Mouse (Mus musculus): ENCODE measurements at regions not wholly inside any gene's neighbourhood (a gene's known extent, or its start where the extent isn't known, plus 50 kb on each side); places are given as distances from the start of the nearest gene placed in this dataset.

DNA sequence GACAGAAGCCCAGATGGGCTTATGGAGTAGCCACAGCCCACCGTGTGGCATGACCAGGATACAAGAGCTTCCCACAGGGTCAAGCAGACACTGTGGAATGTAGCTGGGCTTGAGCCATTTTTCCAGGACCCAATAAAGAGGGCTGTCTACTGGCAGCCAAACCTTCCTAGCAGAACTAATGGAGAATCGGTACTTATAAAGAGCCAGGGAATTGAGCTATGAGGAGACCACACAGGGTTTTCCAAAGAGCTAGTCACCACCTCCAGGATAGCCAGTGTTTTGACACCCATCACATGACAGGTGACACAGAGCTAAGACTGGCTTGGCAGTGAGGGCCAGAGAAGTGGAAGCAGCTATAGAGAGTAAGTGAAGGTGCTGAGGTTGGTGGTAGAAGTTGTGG, 149.9 kb downstream of the Map2k4 start:
- DNase-seq, result no peak

DNA sequence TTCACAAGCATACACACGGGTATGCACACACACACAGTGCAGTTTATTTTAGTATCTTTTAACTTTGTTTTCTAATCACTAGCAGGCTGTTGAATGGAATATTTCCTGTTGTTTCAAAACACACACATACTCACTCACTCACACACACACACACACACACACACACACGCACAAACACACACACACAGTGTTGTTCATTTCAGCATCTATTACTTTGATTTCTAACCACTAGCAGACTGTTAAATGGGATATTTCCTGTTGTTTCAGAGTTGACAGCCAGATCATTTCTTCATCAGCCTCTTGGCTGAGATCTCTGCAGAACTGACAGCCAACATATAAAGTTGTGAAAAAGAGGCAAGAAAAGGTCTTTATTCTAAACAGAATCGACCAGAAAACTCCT, 150.9 kb downstream of the Map2k4 start:
- DNase-seq, result peak in 1 of 2 experiments; percentile 4

- no peak for DNase-seq
Observed at GRCm38 (mm10) chr11:65635307-65635706, 152.8 kb downstream of the Map2k4 start.

DNA sequence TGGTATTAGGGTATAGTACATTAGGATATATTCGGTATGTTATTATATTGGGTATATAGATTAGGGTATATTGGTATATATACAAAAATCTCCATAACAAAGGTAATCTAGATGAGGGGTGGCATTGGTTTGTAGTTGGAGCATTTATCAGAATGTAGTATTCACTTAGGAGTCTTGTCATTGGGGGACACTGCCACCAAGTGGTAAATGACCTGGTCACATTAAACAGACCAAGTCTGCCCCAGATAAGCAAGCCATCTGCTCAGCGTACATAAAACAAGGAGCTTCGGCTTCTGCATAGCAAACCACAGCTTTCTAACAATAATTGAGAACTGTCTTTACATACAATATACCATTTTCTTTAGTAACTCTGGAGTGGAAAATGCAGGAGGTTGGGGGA, 156.9 kb downstream of the Map2k4 start:
- peak; percentile 9 to 69 for DNase-seq

GRCm38 (mm10) chr11:65630436-65630835, 157.7 kb downstream of the Map2k4 start:
- DNase-seq, result no peak

DNA sequence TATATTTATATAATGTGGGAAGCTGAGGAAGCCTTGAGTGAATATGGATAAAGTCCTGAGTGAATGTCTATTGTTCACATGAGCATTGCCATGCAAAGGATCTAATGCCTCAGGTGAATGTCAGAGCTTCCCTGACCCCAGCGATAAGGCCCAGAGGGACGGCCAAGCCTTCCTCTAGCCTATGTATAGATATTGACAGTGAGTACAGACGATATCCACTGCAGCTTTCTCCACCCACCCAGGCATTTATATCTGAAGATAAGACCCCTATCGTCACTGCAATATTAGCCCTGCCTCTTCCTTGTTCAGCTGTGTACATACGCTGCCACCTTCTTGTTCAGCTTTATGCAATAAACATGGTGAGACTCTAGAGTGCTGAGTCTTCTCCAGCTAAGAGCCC, 158.8 kb downstream of the Map2k4 start:
- no peak for DNase-seq

- no peak for DNase-seq
Observed at GRCm38 (mm10) chr11:65618976-65619375, 169.1 kb downstream of the Map2k4 start.

DNA sequence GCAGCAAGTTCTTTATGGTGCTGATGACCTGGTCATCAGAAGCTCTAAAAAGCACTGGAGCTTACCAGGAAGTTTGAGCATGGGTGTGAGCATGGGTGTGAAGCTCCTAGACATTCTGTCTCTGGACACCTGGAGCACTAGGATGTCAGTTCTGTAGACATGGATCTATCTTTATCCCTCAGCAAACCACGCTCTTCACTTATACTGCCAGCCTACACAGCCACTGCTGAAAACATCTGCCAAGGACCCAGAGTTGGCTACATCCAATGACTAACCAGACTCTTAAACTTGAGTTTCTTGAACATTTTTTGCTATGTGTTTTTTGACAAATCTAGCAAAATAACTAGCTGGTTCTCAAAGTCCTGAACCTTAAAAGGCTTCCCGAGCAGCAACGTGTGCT, 177.6 kb downstream of the Map2k4 start:
- no peak for DNase-seq

GRCm38 (mm10) chr11:65609056-65609455, 179.0 kb downstream of the Map2k4 start:
- no peak for DNase-seq

- no peak for DNase-seq
Observed at GRCm38 (mm10) chr11:65597298-65598076, 190.6 kb downstream of the Map2k4 start.

GRCm38 (mm10) chr11:65588491-65588890, 199.6 kb downstream of the Map2k4 start:
- no peak for DNase-seq

GRCm38 (mm10) chr11:65567831-65568230, 220.3 kb downstream of the Map2k4 start:
- DNase-seq, result no peak

DNA sequence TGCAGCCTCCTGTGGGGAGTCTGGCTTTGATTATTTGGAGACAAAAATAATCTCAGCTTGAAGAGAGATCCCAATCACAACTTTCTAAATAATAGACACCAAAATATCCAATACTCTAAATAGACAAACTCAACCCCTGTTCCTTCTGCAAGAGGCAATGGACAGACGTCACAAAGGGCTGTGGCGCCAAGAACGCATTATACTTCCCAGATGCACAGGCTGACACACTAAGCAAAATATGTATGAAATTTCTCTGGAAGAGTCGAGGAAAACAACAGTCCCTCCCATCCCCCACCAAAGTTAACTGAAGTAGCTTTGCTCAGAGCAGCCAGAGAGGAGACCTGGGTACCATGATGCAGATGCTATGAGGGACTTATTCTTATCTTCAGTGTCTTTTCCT, 229.9 kb downstream of the Map2k4 start:
- DNase-seq, result no peak

DNA sequence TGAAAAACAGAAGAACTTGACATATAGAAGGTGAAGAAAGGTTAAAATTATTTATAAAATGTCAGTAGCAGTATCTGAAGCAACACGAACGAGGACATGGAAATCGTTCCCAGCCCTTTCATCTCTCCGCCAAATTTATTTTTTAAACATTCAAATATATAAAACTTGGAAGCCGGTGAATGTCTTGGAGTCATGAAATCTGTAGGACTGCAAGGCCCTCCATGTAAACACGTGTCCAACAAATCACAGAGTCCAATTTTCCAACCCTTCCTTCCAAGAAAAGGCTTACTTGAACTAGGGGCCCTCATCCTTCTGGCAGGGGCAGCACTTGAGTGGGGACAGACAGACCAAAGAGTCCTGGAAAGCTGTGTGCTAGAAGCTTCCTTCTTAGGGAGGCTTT, 237.0 kb downstream of the Map2k4 start:
- DNase-seq, result no peak

- peak; percentile 12 to 18 for DNase-seq
Observed at GRCm38 (mm10) chr11:65544281-65544680, 243.8 kb downstream of the Map2k4 start.

DNA sequence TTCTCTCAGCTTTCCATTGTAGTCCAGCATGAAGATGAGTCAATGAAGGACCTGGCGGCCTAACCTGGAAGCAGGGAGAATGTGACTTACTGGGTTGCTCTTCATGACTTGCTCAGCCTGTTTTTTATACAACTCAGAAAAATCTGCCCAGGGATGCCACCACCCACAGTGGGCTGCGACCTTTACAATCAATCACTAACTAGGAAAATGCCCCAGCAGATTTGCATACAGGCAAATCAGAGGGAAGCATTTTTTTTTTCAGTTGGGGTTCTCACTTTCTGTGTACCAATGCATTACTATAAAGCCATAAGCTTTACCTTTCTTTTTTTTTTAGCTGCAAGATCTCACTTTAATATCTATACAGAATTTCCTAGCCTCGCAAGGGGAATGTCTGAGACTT, 244.5 kb downstream of the Map2k4 start:
- peak; percentile 7 to 17 for DNase-seq

DNA sequence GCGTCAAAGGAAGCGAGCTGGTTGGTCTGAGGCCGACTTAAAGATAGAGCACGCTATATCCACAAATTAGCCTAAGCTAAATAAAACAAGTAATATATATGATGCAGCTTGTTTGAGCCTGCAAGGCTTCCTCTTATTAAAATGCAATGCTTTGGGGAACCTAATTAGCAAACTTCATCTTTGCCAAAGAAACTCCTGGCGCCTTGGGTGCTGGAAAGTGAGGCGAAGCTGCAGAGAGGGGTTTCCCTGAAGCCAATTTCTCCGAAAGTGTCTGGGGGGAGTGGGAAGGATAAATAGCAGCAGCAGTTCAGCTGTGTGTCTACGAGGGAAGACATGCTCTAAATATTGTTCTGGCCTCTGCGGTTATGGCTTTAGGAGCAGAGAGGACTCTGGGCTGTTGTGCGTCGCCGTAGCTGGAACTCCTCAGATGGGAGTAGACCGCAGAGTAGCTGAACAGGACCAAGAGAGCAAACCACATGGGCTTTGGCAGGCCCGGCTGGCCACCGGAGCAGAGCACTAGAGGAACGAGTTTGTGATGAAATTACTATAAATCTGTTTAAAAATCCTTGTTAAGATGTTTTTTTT, 251.0 kb downstream of the Map2k4 start:
- no peak for DNase-seq

DNA sequence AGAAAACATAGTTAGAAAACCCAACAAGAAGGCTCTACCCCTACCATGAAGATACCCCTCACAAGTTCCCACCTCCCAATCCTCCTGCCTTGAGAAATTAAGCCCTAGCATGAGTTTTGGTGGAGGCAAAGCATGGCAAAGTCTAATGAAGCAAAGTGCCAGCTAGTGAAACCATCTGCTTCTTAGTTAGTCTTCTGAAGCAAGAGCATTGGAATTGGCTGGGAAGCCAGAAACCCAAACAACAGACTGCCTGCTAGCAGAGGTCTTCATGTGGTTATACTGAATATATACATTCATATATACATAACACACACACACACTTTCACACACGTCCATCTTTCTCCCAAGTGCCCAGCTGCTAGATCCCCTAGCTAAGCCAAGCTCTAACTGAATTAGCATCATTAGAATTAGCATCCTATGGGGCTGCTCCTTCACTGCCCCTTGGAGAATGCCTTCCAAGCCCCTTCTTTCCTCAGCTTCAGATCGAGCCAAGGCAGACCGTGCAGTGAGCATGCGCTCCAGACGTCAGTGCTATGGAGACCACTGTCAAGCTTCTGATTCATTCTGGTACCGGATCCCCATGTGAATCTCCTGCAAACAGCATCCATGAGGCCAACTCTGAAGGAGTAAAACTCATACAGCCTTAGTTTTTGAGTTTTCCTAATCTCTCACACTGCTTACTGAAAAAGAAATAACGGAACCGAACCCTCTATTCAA, 252.2 kb downstream of the Map2k4 start:
- DNase-seq, result no peak

DNA sequence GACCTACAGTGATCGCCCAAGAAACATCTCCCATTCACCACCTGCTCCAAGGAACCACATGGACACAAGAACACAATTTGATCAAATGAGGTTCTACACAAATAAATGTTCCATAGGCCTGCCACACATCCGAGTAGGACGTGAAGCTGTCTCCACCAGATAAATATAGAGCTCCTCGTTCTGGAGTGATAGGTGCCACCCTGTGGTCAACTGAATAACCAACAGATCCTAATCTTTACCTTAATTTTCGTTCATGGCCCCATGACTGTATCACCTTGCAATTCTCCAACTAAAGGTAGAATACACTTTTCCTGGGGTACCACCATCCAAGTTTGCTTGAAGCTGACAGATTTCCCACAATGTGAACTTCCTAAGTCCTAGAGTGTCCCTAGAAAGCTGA, 257.4 kb downstream of the Map2k4 start:
- peak in 1 of 2 experiments; percentile 8 for DNase-seq

- no peak for DNase-seq
Observed at GRCm38 (mm10) chr11:65505106-65505865, 235.5 kb upstream of the Myocd start.

GRCm38 (mm10) chr11:65497979-65498378, 228.2 kb upstream of the Myocd start:
- DNase-seq, result no peak

DNA sequence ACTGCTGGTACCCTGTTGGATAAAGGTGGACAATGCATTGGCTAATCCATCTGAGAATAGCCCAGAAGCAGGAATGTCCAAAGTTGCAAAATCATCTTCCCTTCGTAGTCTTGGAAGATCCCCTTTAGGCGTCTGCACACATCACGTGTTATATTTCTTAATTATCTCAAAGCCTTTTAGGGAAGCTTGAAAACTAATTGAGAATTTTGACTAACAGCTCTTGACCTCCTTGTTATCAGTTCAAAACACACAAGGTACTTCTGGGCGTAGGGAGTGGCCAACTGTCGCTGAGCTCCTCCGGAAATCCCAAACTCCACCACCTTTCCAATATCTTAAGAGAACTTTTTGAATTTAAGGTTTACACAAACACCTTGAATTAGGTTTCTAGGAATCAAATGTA, 227.6 kb upstream of the Myocd start:
- no peak for DNase-seq

GRCm38 (mm10) chr11:65495034-65495433, 225.2 kb upstream of the Myocd start:
- peak; percentile 76 to 80 for DNase-seq
